18 mouse cellular contexts compared by ENCODE assay signal in the genomic region with DNA sequence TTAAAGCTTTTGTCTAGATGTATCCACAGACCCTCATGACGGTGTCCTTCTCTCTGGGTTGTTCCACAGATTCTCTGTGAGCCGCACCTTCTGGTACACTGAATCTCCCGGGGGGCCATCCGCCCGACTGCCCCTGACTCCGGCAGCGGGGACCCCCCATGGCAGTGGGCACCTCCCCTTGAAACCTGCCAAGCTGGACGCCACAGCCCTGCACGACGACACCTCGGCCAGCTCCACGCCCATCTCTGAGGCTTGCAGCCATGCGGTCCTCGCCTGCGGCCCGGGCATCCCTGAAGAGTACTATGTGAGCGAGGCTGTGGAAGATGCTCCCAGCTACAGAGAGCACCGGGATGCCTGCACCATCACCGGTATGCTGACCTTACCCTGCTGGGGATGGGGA.
DNase-seq lines count a peak whose midpoint lies in the region; ATAC-seq and TF ChIP-seq lines count a peak whose summit lies in the region.
"Had no signal": no experiment of that assay in that cellular context is flagged by ENCODE, and none has a peak within 500 bp of the region (broad histone marks: within the 10 kb centered on the region; RNA-seq: fewer than 3 reads in every experiment).

No protein-coding gene starts in this region.

- no peak overlapping the region for H3K9ac ChIP-seq in midbrain, embryonic 15.5 days
- H3K9ac ChIP-seq in forebrain, embryonic 14.5 days (ENCODE audit: low read length), result no peak overlapping the region
- no peak overlapping the region for H3K9ac ChIP-seq in lung, postnatal 0 days (replicated peaks; ENCODE audit: low read depth)
- H3K9ac ChIP-seq: embryonic facial prominence, embryonic 13.5 days; heart, embryonic 13.5 days; hindbrain, embryonic 12.5 days had no signal

- no peak for TF ChIP-seq EP300 in lung, postnatal 0 days (IDR thresholded peaks at IDR 0.05)

- H3K4me3 ChIP-seq in midbrain, embryonic 10.5 days, result no peak overlapping the region
- no peak overlapping the region for H3K4me3 ChIP-seq in midbrain, embryonic 15.5 days
- H3K4me3 ChIP-seq in forebrain, embryonic 14.5 days (ENCODE audit: low read depth, low read length), result no peak overlapping the region
- no peak overlapping the region for H3K4me3 ChIP-seq in limb, embryonic 10.5 days
- H3K4me3 ChIP-seq in lung, postnatal 0 days (ENCODE audit: low read depth, low read length), result no peak overlapping the region
- H3K4me3 ChIP-seq: embryonic facial prominence, embryonic 13.5 days; heart, embryonic 13.5 days; hindbrain, embryonic 12.5 days had no signal

- no peaks in the 10 kb centered on the region for H3K27me3 ChIP-seq in midbrain, embryonic 10.5 days (ENCODE audit: low read depth, poor library complexity, severe bottlenecking)
- no peaks in the 10 kb centered on the region for H3K27me3 ChIP-seq in midbrain, embryonic 15.5 days (replicated peaks)
- no peaks in the 10 kb centered on the region for H3K27me3 ChIP-seq in forebrain, embryonic 14.5 days (replicated peaks; ENCODE audit: control insufficient read depth, insufficient read depth, low read length)
- H3K27me3 ChIP-seq in limb, embryonic 10.5 days (ENCODE audit: low read depth, poor library complexity, severe bottlenecking), result no peaks in the 10 kb centered on the region
- H3K27me3 ChIP-seq in lung, postnatal 0 days (replicated peaks; ENCODE audit: insufficient read depth, low read length), result no peaks in the 10 kb centered on the region
- H3K27me3 ChIP-seq: embryonic facial prominence, embryonic 13.5 days; heart, embryonic 13.5 days; hindbrain, embryonic 12.5 days had no signal

- H3K9me3 ChIP-seq in midbrain, embryonic 10.5 days (replicated peaks), result no peaks in the 10 kb centered on the region
- no peaks in the 10 kb centered on the region for H3K9me3 ChIP-seq in midbrain, embryonic 15.5 days
- H3K9me3 ChIP-seq in forebrain, embryonic 14.5 days (replicated peaks; ENCODE audit: control insufficient read depth, low read length), result no peaks in the 10 kb centered on the region
- H3K9me3 ChIP-seq in limb, embryonic 10.5 days (replicated peaks), result no peaks in the 10 kb centered on the region
- H3K9me3 ChIP-seq in lung, postnatal 0 days (ENCODE audit: low read length), result no peaks in the 10 kb centered on the region
- H3K9me3 ChIP-seq: embryonic facial prominence, embryonic 13.5 days; G1E; heart, embryonic 13.5 days; hindbrain, embryonic 12.5 days had no signal

- H3K4me2 ChIP-seq in midbrain, embryonic 15.5 days, result no peak overlapping the region
- no peak overlapping the region for H3K4me2 ChIP-seq in forebrain, embryonic 14.5 days (ENCODE audit: low read length)
- H3K4me2 ChIP-seq in lung, postnatal 0 days (replicated peaks; ENCODE audit: low read depth, low read length), result no peak overlapping the region
- H3K4me2 ChIP-seq: embryonic facial prominence, embryonic 13.5 days; heart, embryonic 13.5 days; hindbrain, embryonic 12.5 days had no signal

- no peak for TF ChIP-seq CTCF in lung, postnatal 0 days (IDR thresholded peaks at IDR 0.05)

- no peak for ATAC-seq in midbrain, embryonic 15.5 days (replicated peaks)
- no peak for ATAC-seq in forebrain, embryonic 14.5 days
- ATAC-seq in lung, postnatal 0 days, result no peak
- ATAC-seq: intestine, embryonic 16.5 days had no signal

- peaks cover 54% of the 10 kb centered on the region for H3K36me3 ChIP-seq in midbrain, embryonic 10.5 days
- no peaks in the 10 kb centered on the region for H3K36me3 ChIP-seq in midbrain, embryonic 15.5 days (replicated peaks)
- peaks cover 11% of the 10 kb centered on the region; the same call in 1 of the 2 replicates for H3K36me3 ChIP-seq in forebrain, embryonic 14.5 days (ENCODE audit: control insufficient read depth, insufficient read depth, low read length)
- H3K36me3 ChIP-seq in limb, embryonic 10.5 days, result peaks cover 12% of the 10 kb centered on the region; the same call in 1 of the 2 replicates
- 0 out of 2 replicates have a peak, but pooled peaks cover 3% of the 10 kb centered on the region for H3K36me3 ChIP-seq in lung, postnatal 0 days (ENCODE audit: insufficient read depth, low read length)

- peaks cover 52% of the 10 kb centered on the region for H3K4me1 ChIP-seq in midbrain, embryonic 10.5 days
- peaks cover 43% of the 10 kb centered on the region for H3K4me1 ChIP-seq in midbrain, embryonic 15.5 days
- H3K4me1 ChIP-seq in forebrain, embryonic 14.5 days (ENCODE audit: control insufficient read depth, insufficient read depth, low read length), result peaks cover 41% of the 10 kb centered on the region
- H3K4me1 ChIP-seq in limb, embryonic 10.5 days, result peaks cover 22% of the 10 kb centered on the region
- peaks cover 10% of the 10 kb centered on the region; the same call in 1 of the 2 replicates for H3K4me1 ChIP-seq in lung, postnatal 0 days (ENCODE audit: insufficient read depth, low read depth, low read length)

- peak; percentile 93 for DNase-seq in heart, adult 11 months
- no peak for DNase-seq in heart, adult 8-10 months (ENCODE audit: low spot score)
- no peak for DNase-seq in midbrain, embryonic 10.5 days (ENCODE audit: low spot score)
- DNase-seq in forebrain, embryonic 14.5 days (ENCODE audit: low spot score), result no peak
- no peak for DNase-seq in limb, embryonic 10.5 days (ENCODE audit: low spot score)
- no peak for DNase-seq in frontal cortex, adult 2 months (ENCODE audit: extremely low spot score in 1 of 2, low spot score in 1 of 2)
- DNase-seq in lung, postnatal 0 days (ENCODE audit: low spot score), result no peak
- DNase-seq: adrenal gland, adult 8-10 months; adrenal gland, postnatal 36 days; cerebellum, postnatal 14 days; gastrocnemius, postnatal 14 days; heart, postnatal 36 days had no signal

- 79% methylated on average over 19 of the region's 19 CpGs for WGBS in midbrain, embryonic 10.5 days
- WGBS in midbrain, embryonic 15.5 days, result 70% methylated on average over 19 of the region's 19 CpGs
- WGBS in forebrain, embryonic 14.5 days, result 77% methylated on average over 19 of the region's 19 CpGs
- 76% methylated on average over 19 of the region's 19 CpGs for WGBS in limb, embryonic 10.5 days
- WGBS in lung, postnatal 0 days, result 83% methylated on average over 19 of the region's 19 CpGs

- H3K27ac ChIP-seq in midbrain, embryonic 10.5 days (replicated peaks), result peak overlapping the region; percentile 46; the same call in 1 of the 2 replicates
- H3K27ac ChIP-seq in midbrain, embryonic 15.5 days, result no peak overlapping the region
- H3K27ac ChIP-seq in forebrain, embryonic 14.5 days (ENCODE audit: low read depth, low read length), result 0 out of 2 replicates have a peak overlapping the region, but pooled peaks have one; percentile 1
- H3K27ac ChIP-seq in limb, embryonic 10.5 days, result 0 out of 2 replicates have a peak overlapping the region, but pooled peaks have one; percentile 12
- H3K27ac ChIP-seq in lung, postnatal 0 days (ENCODE audit: low read length), result no peak overlapping the region
- H3K27ac ChIP-seq: embryonic facial prominence, embryonic 13.5 days; heart, embryonic 13.5 days; hindbrain, embryonic 12.5 days had no signal

Comparison
In these comparisons a context has a peak if more than half of its experiments do, and no peak if none do; other contexts are left out.
1. H3K27ac ChIP-seq: peak in midbrain, embryonic 10.5 days (single experiment), forebrain, embryonic 14.5 days (single experiment) and limb, embryonic 10.5 days (single experiment); none in midbrain, embryonic 15.5 days (single experiment) and lung, postnatal 0 days (single experiment).